Mouse (Mus musculus): ENCODE data around the gene Zfp800.

DNA sequence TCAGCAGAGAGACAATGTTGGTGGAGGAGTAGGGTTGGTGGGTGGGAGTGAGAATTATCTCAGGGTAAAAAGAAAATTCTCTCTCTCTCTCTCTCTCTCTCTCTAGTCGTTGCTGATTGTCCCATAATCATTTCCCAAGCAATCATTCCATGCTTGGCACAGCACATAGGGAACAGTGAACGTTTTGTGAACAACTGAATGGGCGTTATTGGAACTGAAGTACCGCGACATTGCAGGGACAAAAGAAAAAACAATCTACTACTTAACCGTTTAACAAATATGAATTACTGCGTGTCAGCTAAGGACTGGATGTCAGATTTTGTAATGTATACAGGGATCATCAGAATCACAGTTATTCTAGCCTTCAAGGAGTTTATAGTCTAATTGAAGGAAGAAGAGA lies 102.2 kb downstream of the Zfp800 start:
- no peak for TF ChIP-seq GATA1 (IDR thresholded peaks at IDR 0.05; ENCODE audit: low read depth, low read length)
- no peak for TF ChIP-seq BHLHE40 (IDR thresholded peaks at IDR 0.05; ENCODE audit: borderline replicate concordance, low read depth, low read length)
- TF ChIP-seq NRF1 (IDR thresholded peaks at IDR 0.05; ENCODE audit: insufficient read depth, low read depth, low read length, poor library complexity, severe bottlenecking), result no peak
- TF ChIP-seq MAFK (IDR thresholded peaks at IDR 0.05; ENCODE audit: borderline replicate concordance, low read depth, low read length), result no peak
- no peak for TF ChIP-seq CTCF (IDR thresholded peaks at IDR 0.05 in 2 of 3, conservative IDR thresholded peaks at IDR 0.05 in 1 of 3; ENCODE audit: control insufficient read depth in 1 of 3, insufficient read depth in 1 of 3, low read depth in 2 of 3, low read length in 3 of 3, poor library complexity in 1 of 3, severe bottlenecking in 1 of 3)
- TF ChIP-seq UBTF (IDR thresholded peaks at IDR 0.05; ENCODE audit: borderline replicate concordance, insufficient read depth, low read depth, low read length), result no peak
- TF ChIP-seq TAL1 (IDR thresholded peaks at IDR 0.05; ENCODE audit: low read length), result no peak
- TF ChIP-seq USF2 (IDR thresholded peaks at IDR 0.05; ENCODE audit: borderline replicate concordance in 1 of 2, insufficient read depth in 1 of 2, low read depth in 1 of 2, low read length in 2 of 2), result no peak
- no peak for TF ChIP-seq HCFC1 (IDR thresholded peaks at IDR 0.05; ENCODE audit: low read depth, low read length)
- TF ChIP-seq E2F4 (IDR thresholded peaks at IDR 0.05; ENCODE audit: borderline replicate concordance, low read depth, low read length), result no peak
- no peak for TF ChIP-seq EP300 (IDR thresholded peaks at IDR 0.05; ENCODE audit: low read depth in 1 of 2, low read length in 2 of 2)
- no peak for TF ChIP-seq POLR2AphosphoS2 (IDR thresholded peaks at IDR 0.05; ENCODE audit: low read length)

Measured in MEL (cell line).